Mouse (Mus musculus): ENCODE results near the gene Cd151.
"Not testable (repeated sequence)": the region's sequence is repeated elsewhere in the genome, so short reads cannot be mapped to it uniquely, and the experiment has no call there.

- TF ChIP-seq CTCF (IDR thresholded peaks at IDR 0.05; ENCODE audit: insufficient read depth, low read length); POLR2A (IDR thresholded peaks at IDR 0.05; ENCODE audit: borderline replicate concordance, extremely low read depth, low read depth, low read length): not testable (repeated sequence)
Observed at GRCm38 (mm10) chr7:141446374-141446773, 20.8 kb upstream of the Cd151 start.

All from lung, adult 2 months (tissue).